Mouse (Mus musculus) adrenal gland, adult 8-10 months (tissue): ENCODE results near the gene Notum. TPM values are rescaled to one million over a fixed set of nuclear protein-coding genes. Genes with fewer than 3 reads are reported as not detected.

Experiments
- DNase-seq: peaks from one replicate; pipeline ENCODE4 v3.0.0; 2022
- total RNA-seq, 4 experiments: library from RNA; stranded (reverse); gene quantifications; 2 replicates each; pipeline ENCODE4 v1.2.4; 2022

The Notum gene
- total RNA-seq, 4 experiments from 2014 or later: 5.1 to 9.0 (median 7.2) TPM

DNA sequence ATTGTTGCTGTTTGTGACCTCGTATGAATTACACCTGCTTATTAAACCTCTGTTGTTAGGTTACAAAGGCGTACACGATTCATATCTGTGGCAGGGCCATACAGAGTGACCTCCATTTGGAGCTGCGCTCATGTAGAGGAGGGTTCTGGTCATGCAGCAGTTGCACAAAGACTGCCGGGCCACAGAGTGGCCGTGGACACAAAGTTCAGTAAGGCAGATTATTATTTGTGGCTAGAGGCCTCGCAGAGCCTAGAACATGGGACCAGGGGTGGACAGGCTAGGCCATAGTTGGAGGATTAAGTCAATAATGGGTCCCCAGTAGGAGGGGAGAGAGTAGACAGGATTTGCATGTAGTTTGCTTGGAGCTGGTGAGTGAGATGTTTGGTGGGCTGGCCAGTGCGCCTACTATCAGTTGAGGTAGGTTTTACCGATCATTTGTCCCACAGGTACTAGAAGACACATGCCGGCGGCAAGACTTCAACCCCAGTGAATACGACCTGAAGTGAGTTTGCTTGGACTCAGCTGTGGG lies 12.7 kb upstream of the Notum start:
- no peak for DNase-seq

DNA sequence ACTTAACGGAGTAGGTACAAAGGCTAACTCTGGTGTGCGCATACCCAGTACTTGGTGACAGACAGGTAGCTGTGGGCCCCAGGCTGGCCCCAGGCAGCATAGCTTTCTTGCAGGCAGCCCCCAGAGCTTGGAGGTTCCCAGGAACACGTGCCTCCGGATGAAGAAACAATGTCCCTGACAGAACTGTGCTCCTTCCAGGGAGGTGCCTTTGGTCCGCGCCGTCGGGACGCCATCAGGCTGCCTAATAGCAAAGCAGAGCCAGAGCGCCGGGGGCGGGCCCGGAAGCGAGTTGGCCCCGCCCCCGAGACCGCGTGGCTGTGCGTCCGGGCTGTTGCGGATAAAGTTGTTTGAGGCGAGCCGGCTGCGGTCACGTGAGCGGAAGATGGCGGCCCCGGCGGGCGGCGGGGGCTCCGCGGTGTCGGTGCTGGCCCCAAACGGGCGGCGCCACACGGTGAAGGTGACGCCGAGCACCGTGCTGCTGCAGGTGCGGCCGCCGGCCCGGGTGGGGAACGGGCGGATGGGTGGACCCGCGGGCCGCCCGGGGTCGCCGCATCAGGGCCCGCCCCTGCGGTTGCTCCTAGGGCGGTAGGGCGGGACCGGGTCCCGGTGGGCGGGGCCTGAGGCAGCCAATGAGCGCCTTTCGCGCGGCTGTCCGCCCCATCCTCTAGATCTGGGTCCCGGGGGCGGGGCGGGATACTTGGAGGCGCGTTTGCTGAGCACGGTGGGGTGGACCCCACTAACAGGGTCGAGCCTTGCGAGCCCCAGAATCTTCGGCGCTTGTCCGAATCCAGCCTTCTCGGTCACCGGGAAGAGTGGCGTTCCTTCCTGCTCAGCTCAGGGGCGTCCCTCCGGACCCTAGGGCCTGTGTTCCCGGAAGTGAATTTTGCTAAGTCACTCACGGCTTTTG lies 12.0 kb upstream of the Notum start, which contains the start of gene Aspscr1:
Gene Aspscr1 (plus strand): TSS at position 287 of the 907 bp plus-strand sequence.
- DNase-seq: peak; percentile 91

DNA sequence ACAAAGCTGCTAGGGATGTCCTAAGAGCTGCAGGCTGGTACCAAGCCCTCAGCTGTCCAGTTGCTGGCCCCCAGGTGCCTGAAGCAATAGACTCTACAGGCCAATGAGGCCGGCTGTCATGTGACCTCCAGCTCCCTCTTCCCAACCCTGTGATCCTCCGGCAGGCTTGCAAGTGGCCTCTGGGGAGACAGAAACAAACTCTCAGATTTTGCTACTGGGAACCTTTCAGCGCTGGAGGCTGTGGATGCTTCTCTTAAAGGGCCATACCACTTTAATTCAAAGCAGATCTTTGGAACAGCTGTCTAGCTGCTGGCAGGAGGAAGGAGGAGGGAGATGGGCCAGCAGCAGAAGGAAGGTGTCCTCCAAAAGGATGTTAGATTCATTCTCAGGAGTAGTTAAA lies 5.6 kb upstream of the Notum start:
- no peak for DNase-seq

DNA sequence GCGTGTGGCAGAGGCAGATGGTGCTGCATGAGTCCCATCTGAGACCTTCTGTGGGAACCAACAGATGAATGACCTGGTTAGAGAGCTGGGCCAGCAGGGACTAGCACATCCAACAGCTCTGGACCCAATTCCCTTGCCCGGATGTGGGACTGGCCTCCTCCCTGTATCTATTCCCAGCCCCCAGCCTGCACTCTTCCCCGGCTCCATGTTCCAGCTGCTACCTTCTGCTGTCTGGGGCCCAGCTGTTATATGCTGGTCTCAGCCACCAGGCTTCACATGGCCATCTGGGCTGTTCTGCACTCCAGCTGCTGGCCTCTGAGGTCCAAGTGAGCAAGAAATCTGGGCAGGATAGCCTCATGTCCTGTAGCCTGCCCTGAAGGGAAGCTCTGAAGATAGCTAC lies 4.4 kb upstream of the Notum start:
- DNase-seq: no peak

DNA sequence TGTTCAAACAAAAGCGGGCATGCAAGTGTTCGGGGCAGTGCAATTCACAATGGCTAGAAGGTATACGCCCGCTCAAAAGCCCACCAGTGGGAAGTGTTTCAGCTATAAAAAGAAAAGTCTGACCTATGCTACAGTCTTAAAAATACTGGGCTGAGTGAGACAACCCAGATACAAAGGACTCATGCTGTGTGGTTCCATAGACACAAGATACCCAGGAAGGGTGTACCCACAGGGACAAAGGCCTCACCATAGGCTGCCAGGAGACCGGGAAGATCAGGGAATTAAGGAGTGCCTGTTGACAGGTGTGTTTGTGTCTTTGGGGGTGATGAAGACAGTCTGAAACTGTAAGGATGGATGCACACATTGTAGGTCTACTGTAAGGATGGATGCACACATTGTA lies 2.7 kb upstream of the Notum start:
- no peak for DNase-seq

DNA sequence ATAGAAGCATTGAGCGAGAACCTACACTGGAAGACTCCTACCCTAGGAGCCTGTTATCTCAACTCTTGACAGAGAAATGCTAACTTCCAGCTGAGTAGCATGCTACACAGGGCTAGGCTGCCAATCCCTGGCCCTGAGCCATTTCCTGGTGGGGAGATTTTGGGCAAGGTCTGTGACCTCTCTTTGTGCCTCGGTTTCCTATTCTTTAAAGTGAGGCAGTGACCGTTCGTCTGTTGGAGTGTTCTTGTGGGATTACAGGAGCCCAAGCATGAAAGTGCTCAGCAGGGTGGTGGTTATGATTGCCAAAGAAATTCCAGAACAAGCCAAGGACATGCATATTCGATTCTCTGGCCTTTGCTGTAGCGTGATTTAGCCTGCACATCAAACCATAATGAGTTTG lies 1.8 kb upstream of the Notum start:
- no peak for DNase-seq

DNA sequence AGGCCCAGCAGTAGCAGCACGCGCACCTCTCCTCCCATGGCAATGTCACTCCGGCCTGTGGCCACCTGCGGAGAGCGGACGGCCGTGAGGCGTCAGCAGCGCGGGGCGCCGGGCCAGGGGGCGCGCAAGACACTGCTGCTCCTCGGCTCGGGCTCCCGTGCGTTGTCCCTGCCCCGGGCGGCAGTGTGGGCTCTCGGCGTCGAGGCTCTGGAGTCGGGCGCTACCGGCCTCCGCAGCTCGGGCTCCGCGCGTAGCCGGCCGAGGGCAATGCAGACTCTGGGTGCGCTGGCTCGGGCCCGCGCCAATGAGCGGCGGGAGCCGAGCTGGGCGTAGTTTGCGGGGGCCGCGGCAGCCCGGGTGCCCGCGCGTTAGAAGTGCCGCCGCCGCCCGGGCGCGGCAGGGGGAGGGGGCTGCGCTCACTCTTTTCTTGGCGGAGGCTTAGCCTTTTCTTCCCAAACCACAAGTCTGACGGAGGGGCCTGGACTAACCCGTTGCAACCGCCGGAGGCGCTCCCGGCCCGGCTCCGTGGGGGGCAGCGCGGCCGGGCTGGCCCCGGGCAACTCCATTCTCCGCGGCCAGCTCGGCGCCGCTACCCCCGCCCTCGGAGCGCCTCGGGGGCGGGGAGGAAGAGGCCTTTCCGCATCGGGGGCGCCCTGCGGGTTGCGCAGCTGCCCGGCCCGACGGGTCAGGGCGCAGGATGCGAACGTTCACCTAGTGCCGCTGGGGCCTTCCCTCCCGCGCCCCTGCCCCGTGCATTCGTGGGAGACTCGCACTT lies 487 bp downstream of the Notum start:
- no peak for DNase-seq

DNA sequence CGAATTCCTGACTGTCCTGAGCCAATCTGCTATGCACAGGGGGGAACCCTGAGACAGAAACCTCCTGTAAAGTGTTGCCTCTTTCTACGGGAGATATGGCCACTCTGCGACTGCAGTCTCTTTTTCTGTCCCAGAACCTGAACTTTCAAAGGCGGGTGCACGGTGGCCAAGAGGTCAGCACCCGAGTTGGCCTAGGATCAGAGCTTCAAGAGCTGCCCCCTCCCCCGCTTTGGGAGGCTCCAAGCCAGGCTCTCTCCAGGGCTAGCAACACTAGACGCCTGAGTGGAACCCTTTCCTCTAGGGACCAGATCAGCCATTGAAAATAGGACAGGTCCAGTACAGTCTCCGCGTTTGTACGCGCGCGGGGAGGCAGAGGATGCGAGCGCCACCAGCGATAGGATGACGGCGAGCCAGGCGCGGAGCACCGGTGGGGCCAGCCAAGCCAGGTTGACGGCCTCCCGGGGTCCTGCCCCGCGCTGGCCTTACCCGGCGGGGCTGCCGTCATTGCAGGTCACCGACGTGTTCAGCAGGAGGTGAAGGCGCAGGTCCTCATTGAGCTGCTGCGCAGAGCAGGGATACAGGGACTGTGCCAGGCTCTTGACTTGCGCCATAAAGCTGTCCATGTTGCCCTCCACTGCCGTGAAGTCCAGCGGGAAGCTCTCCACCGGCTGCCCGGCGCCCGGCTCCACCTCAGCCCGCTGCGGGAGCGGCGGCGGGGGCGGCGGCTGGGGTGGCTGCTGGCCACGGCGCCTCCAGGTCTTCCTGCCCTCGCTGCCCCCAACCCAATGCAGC lies 1.3 kb downstream of the Notum start:
- no peak for DNase-seq

DNA sequence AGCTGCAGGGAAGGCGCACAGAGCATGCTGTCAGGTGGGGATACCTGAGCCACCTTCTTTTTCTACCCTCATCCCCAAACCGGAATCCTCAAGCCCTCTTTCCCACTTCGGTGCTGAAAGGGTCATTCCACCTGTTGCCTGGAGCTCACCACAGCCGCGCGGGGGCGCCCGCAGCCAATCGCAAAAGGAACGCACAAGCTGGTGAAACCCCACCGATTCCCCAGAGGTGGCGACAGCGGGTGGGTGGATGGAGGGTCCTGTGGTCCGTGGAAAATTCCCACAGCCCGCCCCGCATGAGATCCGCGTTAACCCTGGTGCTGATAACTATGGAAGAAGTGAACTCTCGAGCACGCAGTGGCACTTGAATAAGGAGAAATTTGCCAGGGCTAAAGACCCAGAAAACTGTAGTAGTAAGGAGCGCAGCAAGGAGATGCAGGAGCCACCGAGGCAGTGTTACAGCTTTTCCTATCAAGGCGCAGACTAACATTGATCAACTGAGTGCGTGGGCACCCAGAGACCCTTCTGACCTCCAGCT lies 2.0 kb downstream of the Notum start:
- DNase-seq: peak; percentile 67

DNA sequence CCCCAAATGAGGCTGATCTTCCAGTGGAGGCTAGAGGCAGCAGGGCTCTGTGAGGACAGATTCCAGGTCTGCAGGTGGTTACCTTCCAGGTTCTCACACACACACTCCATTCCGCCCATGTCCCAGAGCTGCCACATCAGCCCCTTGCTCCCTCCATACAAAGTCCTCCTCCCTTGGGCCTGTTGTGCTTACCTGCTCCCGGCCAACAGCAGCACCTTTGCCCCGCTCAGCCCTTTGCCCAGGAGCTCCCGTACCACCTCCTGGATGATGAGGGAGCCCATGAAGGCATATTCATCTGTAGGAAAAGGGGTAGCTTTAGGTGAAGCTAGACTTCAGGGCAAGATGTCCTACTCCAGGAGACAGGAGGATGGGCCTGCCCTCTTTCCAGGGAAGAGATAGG lies 3.7 kb downstream of the Notum start:
- no peak for DNase-seq

DNA sequence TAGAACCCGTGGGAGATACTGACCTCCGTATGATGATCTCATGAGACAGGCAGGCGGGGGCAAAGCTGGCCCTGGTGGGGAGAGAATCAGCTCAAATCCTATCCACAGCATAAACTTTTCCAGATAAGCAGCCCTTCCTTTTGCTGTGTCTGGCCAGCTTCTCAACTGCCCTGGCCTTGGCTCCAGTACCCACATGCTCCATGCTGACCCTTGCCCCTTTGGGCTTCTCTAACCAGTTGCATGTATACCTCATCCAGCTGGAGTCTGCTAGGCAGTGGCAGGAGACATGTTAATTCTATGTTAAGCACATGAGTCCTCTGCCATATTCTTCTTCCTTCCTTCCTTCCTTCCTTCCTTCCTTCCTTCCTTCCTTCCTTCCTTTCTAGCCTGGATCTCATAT lies 6.2 kb downstream of the Notum start:
- no peak for DNase-seq

DNA sequence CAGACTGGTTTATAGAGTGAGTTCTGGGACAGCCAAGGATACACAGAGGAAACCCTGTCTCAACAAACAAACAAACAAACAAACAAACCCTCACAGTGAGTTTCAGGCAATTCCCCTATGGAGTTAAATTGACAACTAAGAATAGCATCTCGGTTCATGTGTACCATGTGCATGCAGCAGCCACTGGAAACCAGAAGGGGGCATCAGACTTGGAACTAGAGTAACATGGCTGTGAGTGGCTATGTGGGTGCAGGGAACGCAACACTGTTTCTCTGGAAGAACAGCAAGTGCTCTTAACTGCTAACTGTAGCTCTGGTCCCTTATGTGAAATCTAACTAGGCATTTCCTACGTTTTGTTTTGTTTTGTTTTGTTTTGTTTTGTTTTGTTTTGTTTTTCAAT lies 9.1 kb downstream of the Notum start:
- DNase-seq: no peak

DNA sequence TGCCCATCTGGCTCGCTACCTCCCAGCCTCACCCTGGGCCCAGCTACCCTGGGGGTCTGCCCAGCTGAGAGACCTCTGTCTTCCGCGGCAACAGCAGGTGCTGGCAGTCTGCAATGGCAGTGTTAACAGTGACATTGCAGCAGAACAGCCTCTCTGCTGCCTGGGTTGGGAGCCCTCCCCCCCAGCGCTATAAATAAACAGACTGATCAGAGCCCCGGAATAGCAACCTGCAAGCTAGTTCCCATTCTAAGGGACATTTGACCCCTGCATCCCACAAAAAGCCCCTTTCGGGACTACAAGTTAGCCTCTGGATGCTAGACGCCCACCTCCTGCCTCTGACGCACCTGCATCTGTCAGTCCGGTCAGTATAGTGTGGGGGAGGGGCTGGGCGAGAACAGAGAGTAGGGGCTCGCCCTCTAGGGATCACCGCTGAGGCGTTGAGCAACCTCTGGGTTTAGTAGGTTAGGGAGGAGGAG lies 12.9 kb downstream of the Notum start, which contains the start of gene Myadml2:
Gene Myadml2 (minus strand): TSS at position 158 of the 476 bp plus-strand sequence.
- DNase-seq: no peak

DNA sequence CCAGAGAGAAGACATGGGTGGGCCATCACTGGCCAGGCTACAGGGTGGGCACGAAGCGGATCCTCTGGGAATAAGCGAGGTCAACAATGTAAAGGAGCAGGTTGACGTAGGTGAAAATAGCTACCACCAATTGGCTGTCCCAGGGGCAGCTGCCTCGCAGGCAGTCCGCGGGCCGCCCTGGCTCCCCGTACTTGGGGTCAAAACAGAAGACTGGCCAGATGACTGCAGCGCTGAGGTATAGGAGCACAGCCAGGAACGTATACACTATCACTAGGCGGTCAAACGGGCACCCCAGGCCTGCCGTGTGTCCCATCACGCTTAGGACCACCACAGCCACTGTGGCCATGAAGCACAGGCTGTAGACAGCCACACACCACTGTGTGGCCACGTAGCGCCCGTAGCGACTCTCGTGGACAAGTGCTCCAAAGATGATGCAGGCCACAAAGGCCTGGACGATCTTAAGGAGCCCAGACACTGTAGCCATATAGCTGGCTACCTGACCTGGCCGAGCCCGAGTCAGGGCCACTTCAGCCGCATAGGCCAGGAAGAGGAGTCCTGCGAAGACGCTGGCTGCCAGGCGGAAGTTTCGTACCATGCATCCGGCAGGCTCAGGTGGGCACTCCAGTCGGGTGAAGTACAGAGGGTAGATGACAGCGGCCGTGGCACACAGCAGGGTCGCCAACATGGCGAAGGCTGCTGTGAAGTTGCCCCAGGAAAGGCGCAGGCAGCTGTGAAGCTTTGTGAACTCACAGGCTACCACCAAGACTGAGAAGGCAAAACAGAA lies 13.7 kb downstream of the Notum start:
- no peak for DNase-seq

DNA sequence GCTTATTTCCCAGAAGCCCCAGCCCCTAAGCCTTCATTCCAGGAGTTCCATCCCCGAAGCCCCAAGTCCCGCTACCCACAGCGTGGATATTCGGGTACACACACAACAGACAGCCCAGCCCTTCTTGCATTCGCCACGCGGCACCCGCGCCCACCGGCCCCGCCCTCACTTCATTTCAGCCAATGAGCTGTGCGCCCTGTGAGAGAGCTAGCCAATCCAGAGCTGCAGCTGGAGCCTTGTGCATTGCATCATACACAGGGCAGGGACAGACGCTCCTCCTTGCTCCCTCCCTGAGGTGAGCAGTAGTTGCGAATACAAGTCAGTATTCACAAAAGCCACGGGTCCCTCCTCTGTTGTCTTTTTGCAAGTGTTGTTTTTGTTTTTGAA lies 17.4 kb downstream of the Notum start, which contains the start of gene Pycr1:
Gene Pycr1 (minus strand): TSS at position 169 of the 387 bp plus-strand sequence.
- peak; percentile 91 for DNase-seq

DNA sequence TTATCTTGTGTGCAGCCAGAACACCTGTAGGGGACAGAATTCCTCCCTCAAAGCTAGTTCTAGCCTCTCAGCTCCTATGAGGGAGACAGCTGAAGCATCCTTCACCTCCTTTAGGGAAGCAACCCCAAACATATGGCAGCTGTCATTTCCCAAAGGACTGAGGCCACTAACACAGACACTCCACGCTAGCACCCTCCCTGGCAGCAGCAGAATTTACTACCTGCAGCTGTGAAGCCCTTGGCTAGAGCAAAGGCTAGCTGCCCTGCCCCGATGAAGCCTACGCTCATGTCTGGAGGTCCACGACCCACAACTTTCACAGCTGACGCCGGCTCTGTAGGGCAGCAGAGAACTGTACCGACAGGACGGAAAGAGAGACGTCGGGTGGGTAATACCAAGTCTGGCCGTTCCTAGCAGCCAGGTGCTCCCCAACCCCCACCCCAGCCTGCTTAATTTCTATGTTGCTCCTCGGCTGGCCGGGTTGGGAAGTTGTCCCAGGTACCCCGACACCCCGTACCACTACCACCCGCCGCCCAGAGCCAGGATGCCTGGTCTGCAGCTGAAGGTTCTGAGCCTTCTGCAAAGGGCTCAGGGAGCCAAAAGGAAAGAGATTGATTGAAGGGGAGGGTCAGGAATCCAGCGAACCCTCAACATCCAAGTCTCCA lies 17.9 kb downstream of the Notum start:
- no peak for DNase-seq

DNA sequence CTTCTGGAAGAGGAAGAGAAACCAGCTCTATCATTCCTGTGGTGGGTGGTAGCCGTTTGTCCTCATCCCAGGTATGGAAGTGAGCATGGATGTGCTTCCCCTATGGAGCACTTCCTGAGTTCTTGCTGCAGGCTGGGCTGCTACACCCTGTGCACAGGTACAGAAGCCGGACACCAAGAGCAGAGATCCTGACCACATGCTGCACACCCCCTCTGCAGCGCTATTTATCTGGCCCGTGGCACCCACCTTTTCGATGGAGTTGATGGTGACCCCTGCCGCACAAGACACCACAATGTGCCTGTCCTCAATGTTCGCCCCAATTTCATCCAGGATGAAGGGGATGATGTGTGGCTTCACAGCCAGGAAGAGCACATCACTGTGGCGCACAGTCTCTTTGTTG lies 19.1 kb downstream of the Notum start:
- DNase-seq: no peak

DNA sequence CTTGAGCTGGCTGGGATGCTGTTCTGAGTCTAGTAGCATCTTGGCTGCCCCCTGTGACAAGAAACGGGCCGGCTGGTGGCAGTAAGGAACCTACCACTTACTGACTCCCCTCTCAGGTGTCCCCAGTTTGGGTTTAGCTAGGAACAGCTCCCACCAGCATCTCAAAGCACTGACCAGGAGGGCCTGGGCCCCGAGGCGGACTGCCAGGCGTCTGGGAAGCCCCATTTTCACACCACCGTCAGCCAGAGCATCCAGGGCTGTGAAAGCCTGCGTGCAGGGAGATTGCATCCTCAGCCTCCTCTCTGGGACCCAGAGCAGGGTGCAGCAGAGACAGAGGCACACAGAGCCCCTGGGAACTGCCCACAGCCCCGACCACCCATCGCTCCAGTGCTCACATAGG lies 19.7 kb downstream of the Notum start:
- no peak for DNase-seq

DNA sequence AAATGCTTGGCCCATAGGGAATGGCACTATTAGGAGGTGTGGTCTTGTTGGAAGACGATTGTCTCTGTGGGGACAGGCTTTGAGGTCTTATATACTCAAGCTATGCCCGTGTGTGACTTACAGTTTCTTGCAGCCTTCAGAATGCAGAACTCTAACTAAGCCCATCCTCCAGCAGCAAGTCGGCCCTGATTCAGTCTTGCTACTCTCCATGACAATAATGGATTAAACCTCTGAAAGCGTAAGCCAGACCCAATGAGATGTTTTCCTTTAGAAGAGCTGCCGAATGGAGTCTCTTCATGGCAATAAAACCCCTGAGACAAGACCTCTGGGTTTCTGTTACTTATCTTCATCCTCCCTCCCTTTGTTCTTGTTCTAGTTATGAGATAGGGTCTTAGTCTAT lies 26.2 kb downstream of the Notum start:
- no peak for DNase-seq

DNA sequence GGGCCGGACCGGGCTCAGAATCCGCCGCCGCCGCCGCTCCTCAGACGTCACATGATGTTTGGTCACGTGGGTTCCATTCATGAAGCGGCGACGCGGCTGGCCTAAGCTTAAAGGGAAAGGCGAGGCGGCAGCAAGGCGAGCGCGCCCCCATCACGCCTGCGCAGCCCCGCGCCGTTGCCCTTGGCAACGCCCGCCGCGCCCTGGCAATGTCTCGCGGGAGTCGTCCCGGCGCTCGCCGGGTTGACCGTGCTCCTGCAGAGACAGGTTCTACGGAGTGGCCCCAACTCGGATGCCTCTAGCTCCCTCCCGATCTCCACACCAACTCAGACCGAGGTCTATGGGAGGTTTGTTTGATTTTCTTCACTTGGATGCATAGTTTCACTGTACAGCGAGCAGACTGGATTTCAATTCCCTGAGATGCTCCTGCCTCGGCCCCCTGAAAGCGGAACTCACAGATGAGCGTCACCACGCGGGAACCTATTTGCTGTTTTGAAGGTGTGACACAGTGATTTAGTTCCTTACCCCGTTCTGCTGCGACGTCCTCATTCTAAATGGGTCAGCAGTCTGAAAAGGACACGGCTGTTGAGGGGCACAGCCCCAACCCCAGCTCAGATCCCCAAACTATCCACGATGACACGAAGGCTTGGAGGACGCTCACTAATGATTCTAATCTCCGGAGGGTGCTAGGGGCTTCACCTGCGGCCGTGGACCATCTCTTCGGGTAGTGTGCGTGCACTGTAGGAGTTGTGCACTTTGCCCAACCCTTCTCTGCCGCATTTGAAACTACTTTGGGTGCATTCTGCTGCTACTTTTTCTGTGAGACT lies 27.2 kb downstream of the Notum start, which contains the start of gene Mafg:
Gene Mafg (minus strand): TSS at position 81 of the 824 bp plus-strand sequence.
- peak; percentile 91 for DNase-seq
